Mouse (Mus musculus) neural tube, embryonic 14.5 days (tissue): ENCODE measurements around the gene Tmem59l. TPM values are rescaled to one million over a fixed set of nuclear protein-coding genes. Genes with fewer than 3 reads are reported as not detected.

Experiments
- ATAC-seq: fragments of 200-750 bp; cut with Nextera tagmentation; 2 replicates; pipeline ENCODE4 v1.8.0; 2017; ENCODE audit warnings: low read depth, mild to moderate bottlenecking, moderate TSS enrichment, moderate library complexity
- H3K27ac ChIP-seq: fragments of 300-500 bp; sonication (generic); 2 replicates; pipeline ENCODE4 v1.5.1; 2014; ENCODE audit warnings: low read depth, mild to moderate bottlenecking, control low read depth, low read length, moderate library complexity, mixed read lengths
- H3K27me3 ChIP-seq: fragments of 300-500 bp; sonication (generic); 2 replicates; pipeline ENCODE4 v1.6.1; 2014; ENCODE audit warnings: low read length; ENCODE audit not compliant: control insufficient read depth, insufficient read depth
- H3K36me3 ChIP-seq: fragments of 300-500 bp; sonication (generic); 2 replicates; pipeline ENCODE4 v1.6.1; 2014; ENCODE audit warnings: low read length, mixed read lengths; ENCODE audit not compliant: control insufficient read depth, insufficient read depth
- H3K4me1 ChIP-seq: fragments of 300-500 bp; sonication (generic); 2 replicates; pipeline ENCODE4 v1.6.1; 2014; ENCODE audit warnings: low read length; ENCODE audit not compliant: control insufficient read depth, insufficient read depth
- H3K4me2 ChIP-seq: fragments of 300-500 bp; sonication (generic); 2 replicates; pipeline ENCODE4 v1.6.1; 2014; ENCODE audit warnings: mild to moderate bottlenecking, low read depth, low read length, control low read depth
- H3K4me3 ChIP-seq: fragments of 300-500 bp; sonication (generic); 2 replicates; pipeline ENCODE4 v1.5.1; 2014; ENCODE audit warnings: low read depth, low read length, control low read depth, mixed read lengths
- H3K9ac ChIP-seq: fragments of 300-500 bp; sonication (generic); replicated peaks from 2 replicates; pipeline ENCODE4 v1.6.1; 2014; ENCODE audit warnings: low read depth, mild to moderate bottlenecking, control low read depth, low read length, mixed read lengths
- H3K9me3 ChIP-seq: fragments of 300-500 bp; sonication (generic); 2 replicates; pipeline ENCODE4 v1.6.1; 2016; ENCODE audit warnings: low read length; ENCODE audit not compliant: control insufficient read depth
- WGBS: fragments of 180-500 bp; shearing (Covaris S2); extraction: QIAGEN DNeasy Blood & Tissue Kit; methylation state at CpG from one replicate; pipeline ENCODE4 v1.1.7; 2014; 5-methylcytosine and 5-hydroxymethylcytosine counted together
- polyA plus RNA-seq: library from polyadenylated mRNA; unstranded; fragments of >200 nt; fragmentation: Nextera tagmentation; extraction: Ambion mirVana; gene quantifications from 2 replicates; pipeline ENCODE4 v1.2.1, GENCODE M21; 2014

Gene Tmem59l
- polyA plus RNA-seq, 1 experiment from 2014 or later, result 200 TPM

DNA sequence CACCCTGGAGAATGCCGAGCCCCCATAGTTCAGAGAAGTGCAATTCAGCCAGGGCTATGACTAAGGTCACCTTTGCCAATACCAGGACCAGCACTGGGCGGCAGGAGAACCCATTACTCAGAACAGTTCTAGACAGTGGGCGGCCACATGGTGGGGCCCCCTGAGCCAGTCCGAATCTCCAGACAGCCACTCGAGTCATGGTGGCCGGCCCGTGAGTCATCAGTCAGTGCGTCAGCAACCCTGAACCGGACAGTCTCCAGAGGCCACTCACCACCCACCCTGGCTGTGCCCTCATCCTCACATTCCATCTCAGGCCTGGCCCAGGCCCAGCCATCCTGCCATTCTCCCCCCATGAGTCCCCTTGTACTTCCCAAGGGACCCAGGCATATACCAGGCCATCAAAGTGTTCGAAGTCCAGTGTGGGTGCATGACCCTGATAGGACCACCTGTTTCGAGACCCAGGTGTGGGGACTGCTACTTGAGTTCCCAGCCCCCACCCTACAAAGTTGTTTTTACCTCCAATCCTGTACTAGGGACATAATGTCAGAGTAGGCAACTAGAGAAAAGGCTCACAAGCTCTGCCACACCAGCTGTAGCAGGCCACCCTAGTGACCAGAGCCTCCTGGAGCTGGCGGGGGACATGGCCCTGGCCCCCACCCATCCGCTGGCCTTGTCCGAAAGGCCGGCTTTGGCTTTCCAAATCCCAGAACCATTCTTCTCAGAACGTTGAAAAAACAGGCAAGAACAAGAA, 25.2 kb downstream of the Tmem59l start:
- no peak overlapping the region for H3K4me3 ChIP-seq
- no peaks in the 10 kb centered on the region for H3K27me3 ChIP-seq
- H3K27ac ChIP-seq, result no peak overlapping the region
- H3K36me3 ChIP-seq, result no peaks in the 10 kb centered on the region
- no peaks in the 10 kb centered on the region for H3K9me3 ChIP-seq
- H3K4me2 ChIP-seq, result no peak overlapping the region
- 92% methylated on average over 16 of the region's 16 CpGs for whole genome bisulfite sequencing
- ATAC-seq, result no peak
- H3K9ac ChIP-seq, result no peak overlapping the region
- no peaks in the 10 kb centered on the region for H3K4me1 ChIP-seq

DNA sequence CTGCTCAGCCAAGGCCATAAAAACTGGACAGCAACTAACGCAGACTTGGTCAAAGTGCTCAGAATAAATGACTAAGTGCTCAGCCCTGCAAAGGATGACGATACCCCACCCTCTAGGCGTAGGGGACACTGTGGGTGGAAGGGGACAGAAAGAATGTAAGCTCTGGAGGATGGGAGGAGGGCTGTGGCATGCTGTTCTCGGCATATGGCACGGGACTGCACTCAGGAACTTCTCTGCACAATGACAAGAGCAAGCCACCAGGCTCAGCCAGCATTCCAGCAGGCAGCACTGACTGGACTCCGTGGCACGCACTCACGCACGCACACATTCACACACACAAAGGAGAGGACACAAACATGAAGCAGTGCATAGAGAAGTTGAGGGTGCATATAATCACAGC, 26.6 kb downstream of the Tmem59l start:
- Histone ChIP-seq H3K4me3 (no peak overlapping the region), H3K4me1 (no peaks in the 10 kb centered on the region), H3K9ac (no peak overlapping the region), H3K27me3 (no peaks in the 10 kb centered on the region), H3K27ac (no peak overlapping the region), H3K4me2 (no peak overlapping the region), H3K9me3 (no peaks in the 10 kb centered on the region), H3K36me3 (no peaks in the 10 kb centered on the region)
- no peak for ATAC-seq
- 77% methylated on average over 9 of the region's 9 CpGs for WGBS

DNA sequence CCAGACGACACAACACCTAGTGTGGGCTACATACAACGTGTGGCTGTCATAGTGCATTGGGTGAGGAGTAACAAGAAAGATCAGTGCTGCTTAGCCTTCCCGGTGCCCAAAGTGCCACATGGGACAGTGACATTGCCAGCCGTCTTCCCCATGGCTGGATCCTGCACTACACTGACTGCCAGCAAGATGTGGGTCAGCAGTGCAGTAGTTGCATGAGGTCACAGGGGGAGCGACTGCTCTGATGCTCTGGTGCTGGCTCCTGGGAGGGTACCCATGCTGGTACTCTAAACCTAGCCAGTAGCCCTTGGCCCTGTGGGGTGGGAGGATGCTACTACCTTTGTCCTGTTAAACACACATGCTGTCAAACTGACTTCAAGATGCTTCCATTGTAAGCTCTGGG, 27.0 kb downstream of the Tmem59l start:
- H3K4me1 ChIP-seq, result no peaks in the 10 kb centered on the region
- H3K36me3 ChIP-seq, result no peaks in the 10 kb centered on the region
- no peak overlapping the region for H3K27ac ChIP-seq
- H3K4me2 ChIP-seq, result no peak overlapping the region
- 97% methylated on average over 5 of the region's 5 CpGs for WGBS
- no peak overlapping the region for H3K9ac ChIP-seq
- H3K4me3 ChIP-seq, result no peak overlapping the region
- no peaks in the 10 kb centered on the region for H3K27me3 ChIP-seq
- no peak for ATAC-seq
- H3K9me3 ChIP-seq, result no peaks in the 10 kb centered on the region

DNA sequence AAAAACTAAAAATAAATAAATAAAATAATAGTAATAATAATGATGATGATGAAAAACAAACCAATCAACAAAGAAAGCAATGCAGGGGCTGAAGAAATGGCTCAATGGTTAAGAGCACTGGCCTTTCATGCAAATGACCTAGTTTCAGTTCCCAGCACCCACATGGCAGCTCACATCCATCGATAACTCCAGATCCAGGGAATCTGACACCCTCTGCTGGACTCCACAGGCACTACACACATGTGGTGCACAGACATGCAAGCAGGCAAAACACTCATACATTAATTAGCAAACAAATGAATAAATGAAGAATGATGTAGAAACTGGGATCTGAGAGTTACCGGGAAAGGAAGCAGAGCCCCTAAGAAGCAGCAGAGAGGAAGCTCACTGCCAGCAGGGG, 27.5 kb downstream of the Tmem59l start:
- Histone ChIP-seq H3K27ac (no peak overlapping the region), H3K4me2 (no peak overlapping the region), H3K4me3 (no peak overlapping the region), H3K9me3 (no peaks in the 10 kb centered on the region), H3K4me1 (no peaks in the 10 kb centered on the region), H3K27me3 (no peaks in the 10 kb centered on the region), H3K36me3 (no peaks in the 10 kb centered on the region), H3K9ac (no peak overlapping the region)
- ATAC-seq, result no peak
- WGBS, result 100% methylated on average over 2 of the region's 2 CpGs

DNA sequence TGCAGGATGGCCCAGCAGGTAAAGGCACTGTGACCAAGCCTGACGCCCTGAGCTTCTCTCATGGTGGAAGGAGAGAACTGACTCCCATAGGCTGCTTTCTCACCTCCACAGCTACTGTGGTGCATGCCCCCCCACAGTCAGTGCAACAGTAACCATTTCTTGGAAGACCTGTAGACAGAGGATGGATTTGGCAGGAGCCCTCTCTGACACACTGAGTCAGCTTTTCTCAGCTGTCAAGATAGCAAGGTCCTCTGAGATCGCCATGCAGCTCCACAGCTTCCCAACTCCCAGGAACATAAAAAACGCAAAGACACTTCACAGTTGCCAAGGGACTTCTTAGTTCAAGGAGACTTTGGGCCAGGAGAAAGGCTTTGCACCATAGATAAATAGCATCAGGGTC, 28.7 kb downstream of the Tmem59l start:
- H3K36me3 ChIP-seq, result no peaks in the 10 kb centered on the region
- no peak overlapping the region for H3K27ac ChIP-seq
- ATAC-seq, result no peak
- no peaks in the 10 kb centered on the region for H3K27me3 ChIP-seq
- 84% methylated on average over 3 of the region's 3 CpGs for WGBS
- no peak overlapping the region for H3K4me2 ChIP-seq
- no peaks in the 10 kb centered on the region for H3K9me3 ChIP-seq
- no peak overlapping the region for H3K4me3 ChIP-seq
- H3K4me1 ChIP-seq, result no peaks in the 10 kb centered on the region
- H3K9ac ChIP-seq, result no peak overlapping the region

DNA sequence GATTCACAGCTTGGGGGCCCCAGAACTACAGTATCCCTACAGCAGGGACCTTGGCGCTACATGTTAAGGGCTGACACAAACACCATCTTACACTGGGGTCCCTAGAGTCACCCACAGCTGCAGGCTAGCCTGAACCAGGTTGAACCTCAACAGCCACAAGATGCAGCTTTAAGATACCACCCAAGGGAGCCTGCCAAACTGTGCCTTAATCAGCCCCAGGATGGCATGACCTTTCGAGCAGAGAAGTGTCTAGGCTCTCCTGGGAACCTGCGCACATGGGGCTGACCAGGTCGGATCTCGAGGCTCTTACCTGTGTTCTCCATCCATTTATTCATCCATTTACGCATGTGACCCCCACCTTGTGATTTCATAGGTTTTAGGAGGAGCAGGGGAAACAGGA, 29.3 kb downstream of the Tmem59l start:
- H3K36me3 ChIP-seq, result no peaks in the 10 kb centered on the region

DNA sequence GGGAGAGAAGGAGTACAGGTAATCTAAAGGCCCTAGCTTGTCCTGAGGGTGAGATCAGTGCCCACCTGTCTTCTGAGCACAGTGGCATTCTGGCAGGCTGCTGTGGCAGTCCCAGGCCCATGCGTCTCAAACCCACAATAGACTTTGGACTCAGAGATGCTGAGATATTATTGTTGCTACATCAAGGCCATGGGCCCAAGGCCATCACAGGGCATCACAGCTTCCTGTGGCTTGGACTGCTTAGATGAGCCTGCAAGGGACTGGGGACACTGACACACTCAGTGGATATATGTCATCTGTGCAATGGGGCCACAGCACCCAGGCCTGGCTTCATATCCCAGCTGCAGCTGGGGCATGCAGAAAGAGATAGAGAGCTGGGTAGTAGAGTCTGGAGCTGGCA, 30.2 kb downstream of the Tmem59l start:
- no peaks in the 10 kb centered on the region for H3K9me3 ChIP-seq
- no peak overlapping the region for H3K4me3 ChIP-seq
- no peak overlapping the region for H3K9ac ChIP-seq
- H3K4me1 ChIP-seq, result no peaks in the 10 kb centered on the region
- H3K27me3 ChIP-seq, result no peaks in the 10 kb centered on the region
- no peak overlapping the region for H3K27ac ChIP-seq
- WGBS, result 96% methylated on average over 1 of the region's 1 CpGs
- no peak for ATAC-seq
- H3K4me2 ChIP-seq, result no peak overlapping the region
- 0 out of 2 replicates have a peak, but pooled peaks cover 6% of the 10 kb centered on the region for H3K36me3 ChIP-seq

More for the DNA sequence above, 29.3 kb downstream of the Tmem59l start:
- Histone ChIP-seq H3K27me3 (no peaks in the 10 kb centered on the region), H3K4me1 (no peaks in the 10 kb centered on the region), H3K4me3 (no peak overlapping the region), H3K9ac (no peak overlapping the region), H3K27ac (no peak overlapping the region), H3K9me3 (no peaks in the 10 kb centered on the region), H3K4me2 (no peak overlapping the region)
- 96% methylated on average over 6 of the region's 6 CpGs for WGBS
- no peak for ATAC-seq

DNA sequence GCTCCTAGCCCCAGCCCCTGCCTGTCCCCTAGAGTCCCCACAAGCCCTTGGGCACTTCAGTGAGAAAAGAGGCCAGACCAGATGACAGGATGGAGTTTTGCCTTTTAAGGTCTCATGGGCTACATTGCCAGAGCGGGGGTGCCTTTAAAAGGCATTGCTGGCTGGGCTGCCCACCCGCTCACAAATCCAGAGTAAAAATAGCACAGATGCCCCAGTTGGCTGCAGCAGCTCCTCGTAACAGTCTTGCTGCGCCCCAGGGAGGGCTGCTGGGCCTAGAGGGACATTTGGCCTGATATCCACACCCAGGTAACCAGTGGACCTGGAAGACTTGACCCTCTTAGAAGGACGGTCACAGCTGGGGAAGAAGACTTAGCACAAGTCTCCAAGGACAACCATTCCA, 33.3 kb downstream of the Tmem59l start:
- ATAC-seq, result no peak
- Histone ChIP-seq H3K9me3 (no peaks in the 10 kb centered on the region), H3K9ac (no peak overlapping the region), H3K4me3 (no peak overlapping the region), H3K4me1 (no peaks in the 10 kb centered on the region), H3K36me3 (peaks cover 14% of the 10 kb centered on the region), H3K4me2 (no peak overlapping the region), H3K27me3 (no peaks in the 10 kb centered on the region), H3K27ac (no peak overlapping the region)
- 94% methylated on average over 5 of the region's 5 CpGs for WGBS

DNA sequence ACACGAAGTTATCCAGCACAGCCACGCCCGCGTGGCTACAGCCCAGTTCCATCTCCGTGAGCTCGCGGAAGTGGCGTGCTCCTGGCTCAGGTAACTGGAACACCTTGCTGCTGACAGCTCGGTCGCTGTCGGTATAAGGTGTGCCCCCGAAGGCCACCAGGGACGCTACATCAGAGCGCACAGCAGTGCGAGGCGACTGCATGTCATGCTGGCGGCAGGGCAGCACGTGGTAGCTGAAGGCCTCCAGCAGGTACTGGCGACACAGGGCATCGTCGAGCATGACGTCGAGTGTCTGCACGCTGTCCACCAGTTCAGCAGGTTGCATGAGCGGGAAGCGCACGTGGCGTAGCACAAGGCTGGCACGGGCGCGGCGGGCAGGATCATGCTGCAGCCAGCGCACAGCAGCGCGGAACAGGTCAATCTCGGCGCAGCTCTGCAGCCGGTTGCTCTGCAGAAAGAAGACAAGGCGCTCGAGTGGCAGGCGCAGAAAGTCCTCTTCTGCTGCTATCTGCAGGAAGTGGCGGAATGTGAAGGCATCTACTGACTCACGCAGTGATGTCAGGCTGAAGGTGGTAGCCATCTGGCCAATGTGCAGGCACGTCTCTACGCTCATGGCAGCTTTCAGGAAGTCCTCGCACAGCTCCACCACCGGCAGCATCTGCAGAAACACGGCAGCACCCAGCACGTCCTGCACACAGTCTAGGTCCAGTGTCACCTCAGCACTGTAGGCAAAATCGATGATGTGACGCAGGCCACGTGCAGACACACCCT, 34.8 kb downstream of the Tmem59l start:
- no peak for ATAC-seq
- no peaks in the 10 kb centered on the region for H3K27me3 ChIP-seq
- no peak overlapping the region for H3K4me2 ChIP-seq
- 63% methylated on average over 52 of the region's 52 CpGs for WGBS
- no peaks in the 10 kb centered on the region for H3K9me3 ChIP-seq
- no peaks in the 10 kb centered on the region for H3K4me1 ChIP-seq
- H3K9ac ChIP-seq, result no peak overlapping the region
- H3K27ac ChIP-seq, result no peak overlapping the region
- H3K36me3 ChIP-seq, result peaks cover 14% of the 10 kb centered on the region
- no peak overlapping the region for H3K4me3 ChIP-seq
